Mouse (Mus musculus): ENCODE results near the gene Espn.

Espn gene

DNA sequence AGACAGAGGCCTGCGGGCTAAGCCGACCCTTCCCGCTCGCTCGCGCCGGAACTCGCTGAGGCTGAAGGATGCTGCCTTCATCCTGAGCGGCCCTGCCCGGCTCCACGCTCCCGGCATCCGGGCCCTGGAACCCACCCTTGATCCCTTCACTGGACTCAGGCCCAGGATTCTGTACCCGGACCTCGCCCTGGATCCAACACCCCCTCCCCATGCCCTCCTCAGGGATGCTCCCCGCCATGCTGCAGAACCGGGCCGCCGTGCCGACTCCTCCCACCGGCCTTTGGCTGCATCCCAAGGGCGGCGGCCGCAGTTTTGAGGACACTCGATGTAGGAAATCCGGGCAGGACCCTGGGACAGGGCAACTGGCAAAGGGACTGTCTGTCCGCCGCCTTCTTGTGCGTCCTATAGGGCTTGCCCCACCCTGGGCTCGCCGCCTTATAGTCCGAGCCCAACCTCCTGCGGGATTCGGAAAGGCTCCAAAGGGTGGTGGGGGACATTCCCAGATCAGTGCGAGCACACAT, 26.2 kb upstream of the Espn start:
- DNase-seq (ENCODE audit: low read depth) = no peak

DNA sequence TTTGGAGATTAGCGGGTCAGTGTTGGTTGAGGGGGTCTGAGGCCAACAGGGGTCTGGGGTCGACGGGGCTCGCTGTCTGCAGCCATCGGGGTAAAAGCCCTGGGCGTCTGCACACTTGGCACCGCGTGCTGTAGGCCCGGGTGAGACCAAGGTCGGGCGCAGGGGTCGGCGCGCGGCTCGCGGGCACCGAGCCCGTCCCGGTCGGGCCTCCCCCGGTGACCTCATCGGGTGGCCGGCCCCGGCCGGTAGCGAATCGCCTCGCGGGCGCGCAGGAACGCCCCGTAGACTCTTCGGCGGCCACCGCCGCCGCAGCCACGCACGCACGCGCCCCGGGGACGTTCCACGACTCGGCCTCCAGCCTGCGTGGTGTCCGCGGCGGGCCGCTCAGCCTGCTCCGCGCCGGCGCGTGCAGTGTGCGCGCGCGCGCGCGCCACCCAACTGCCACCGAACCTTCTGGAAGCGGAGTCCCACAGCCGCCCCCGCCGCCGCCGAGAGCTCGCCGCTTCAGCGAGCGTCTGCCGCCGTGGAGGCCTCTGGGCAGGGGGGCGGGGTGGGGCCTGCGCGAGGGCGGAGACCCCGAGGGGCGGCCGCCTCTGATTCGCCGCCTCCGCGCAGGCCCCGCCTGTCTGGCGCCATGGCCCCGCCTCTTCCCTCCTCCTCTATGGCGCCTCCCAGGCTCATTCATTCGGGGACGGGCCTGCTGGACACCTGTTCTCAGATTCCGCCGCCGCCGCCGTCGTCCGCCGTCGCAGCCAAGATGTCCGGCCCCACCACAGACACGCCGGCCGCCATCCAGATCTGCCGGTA, 25.6 kb upstream of the Espn start, which contains the start of gene Acot7:
Gene Acot7, plus strand, starts transcription at position 598 of the 807 bp plus-strand sequence.
- DNase-seq (ENCODE audit: low read depth) = peak; percentile 81

GRCm38 (mm10) chr4:152177174-152177536, 25.0 kb upstream of the Espn start:
- no peak for DNase-seq (ENCODE audit: low read depth)

GRCm38 (mm10) chr4:152176638-152177037, 24.5 kb upstream of the Espn start:
- no peak for DNase-seq (ENCODE audit: low read depth)

DNA sequence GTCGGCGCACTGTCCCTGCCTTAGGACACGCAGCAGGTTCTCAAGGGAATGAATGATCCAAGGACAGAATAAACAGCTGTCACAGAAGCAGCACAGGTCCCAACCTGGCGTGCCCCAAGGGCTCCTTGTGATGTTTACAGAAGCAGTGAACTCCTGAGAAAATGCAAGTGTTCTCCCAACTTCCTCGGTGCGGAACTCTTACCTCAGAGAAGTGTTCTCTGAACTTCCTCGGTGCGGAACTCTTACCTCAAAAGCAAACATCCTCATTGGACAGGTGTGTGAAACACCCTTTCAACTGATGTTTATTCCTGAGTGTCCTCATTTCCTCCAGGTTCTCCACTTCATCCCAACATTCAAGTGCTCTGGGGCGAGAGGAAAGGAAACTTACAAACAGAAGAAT, 21.8 kb upstream of the Espn start:
- DNase-seq (ENCODE audit: low read depth) = no peak

- peak; percentile 67 for DNase-seq (ENCODE audit: low read depth)
Measured at GRCm38 (mm10) chr4:152173041-152173440, 20.9 kb upstream of the Espn start.

DNA sequence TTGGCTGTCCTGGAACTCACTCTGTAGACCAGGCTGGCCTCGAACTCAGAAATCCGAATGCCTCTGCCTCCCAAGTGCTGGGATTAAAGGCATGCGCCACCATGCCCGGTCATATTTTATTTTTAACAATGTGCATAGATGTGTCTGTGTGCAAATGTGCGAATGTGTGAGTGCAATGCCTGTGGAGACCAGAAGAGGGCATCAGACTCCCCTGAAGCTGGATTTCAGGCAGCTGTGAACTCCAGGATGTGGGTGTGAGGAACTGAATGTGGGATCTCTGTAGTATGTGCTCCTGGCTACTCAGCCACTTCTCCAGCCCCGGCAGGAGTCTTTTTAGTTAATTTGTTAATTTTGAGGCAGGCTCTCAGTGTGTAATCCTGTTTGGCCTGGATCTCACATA, 19.4 kb upstream of the Espn start:
- DNase-seq (ENCODE audit: low read depth) = no peak

GRCm38 (mm10) chr4:152170286-152170685, 18.1 kb upstream of the Espn start:
- DNase-seq (ENCODE audit: low read depth) = no peak

DNA sequence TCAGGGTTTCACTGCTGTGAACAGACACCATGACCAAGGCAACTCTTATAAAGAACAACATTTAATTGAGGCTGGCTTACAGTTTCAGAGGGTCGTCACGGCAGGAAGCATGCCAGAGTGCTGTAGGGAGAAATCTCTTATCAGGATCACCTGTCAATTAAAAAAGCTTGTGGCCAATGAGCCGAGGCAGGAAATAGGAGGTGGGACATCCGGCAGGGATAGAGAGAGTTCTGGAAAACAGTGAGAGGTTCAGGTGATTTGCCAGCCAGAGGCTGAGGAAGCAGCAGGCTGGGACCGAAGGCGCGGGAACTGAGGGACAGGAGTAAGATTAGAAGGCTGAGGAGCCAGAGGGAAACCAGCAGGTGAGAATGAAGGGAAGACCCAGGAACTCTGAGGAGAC, 16.9 kb upstream of the Espn start:
- DNase-seq (ENCODE audit: low read depth) = no peak

- DNase-seq (ENCODE audit: low read depth) = no peak
Measured at GRCm38 (mm10) chr4:152168052-152168451, 15.9 kb upstream of the Espn start.

DNA sequence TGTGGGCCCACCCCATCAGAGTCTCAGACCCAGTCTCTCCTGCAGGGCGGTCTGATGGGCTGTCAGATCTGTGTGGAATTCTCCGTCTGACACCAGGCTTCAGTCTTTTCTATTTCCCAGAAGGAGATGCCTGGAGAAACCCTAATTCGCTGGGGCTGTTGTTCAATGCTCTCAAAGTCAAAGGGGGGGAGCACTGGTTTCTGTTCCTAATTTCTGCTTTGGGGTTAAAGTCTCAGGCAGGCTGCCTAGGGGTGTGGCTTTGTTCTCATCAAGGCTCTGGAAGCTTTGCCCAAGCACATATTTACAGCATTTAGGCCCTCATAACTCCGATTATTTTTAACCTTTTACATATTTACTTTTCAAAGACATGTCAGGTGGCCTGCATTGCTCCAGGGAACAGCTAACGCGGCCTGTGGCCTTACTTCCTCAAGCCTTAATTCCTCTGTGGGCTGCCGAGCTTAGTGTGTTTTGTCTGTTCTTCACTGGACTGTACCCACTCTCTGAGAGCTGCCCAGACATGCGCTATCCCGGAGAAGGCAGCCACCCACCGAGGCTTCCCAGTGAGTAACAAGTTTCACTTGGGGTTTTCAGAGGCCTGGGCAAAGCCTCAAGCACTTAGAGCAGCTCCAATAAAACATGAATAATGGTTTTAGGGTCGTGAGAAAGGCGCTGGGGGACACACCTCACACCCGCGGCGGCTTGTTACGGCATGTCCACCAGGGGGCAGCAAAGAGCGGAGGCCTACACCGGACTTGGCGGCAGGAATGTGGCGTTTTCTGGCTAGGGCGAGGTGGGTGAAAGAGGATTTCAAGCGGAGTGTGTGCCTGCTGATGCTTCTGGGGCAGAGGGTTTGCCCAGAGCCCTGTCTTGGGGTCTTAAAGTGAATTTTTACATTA, 13.1 kb upstream of the Espn start:
- no peak for DNase-seq (ENCODE audit: low read depth)

GRCm38 (mm10) chr4:152162748-152163147, 10.6 kb upstream of the Espn start:
- no peak for DNase-seq (ENCODE audit: low read depth)

- no peak for DNase-seq (ENCODE audit: low read depth)
Measured at GRCm38 (mm10) chr4:152161601-152162000, 9.4 kb upstream of the Espn start.

GRCm38 (mm10) chr4:152160748-152161147, 8.6 kb upstream of the Espn start:
- DNase-seq (ENCODE audit: low read depth) = no peak

GRCm38 (mm10) chr4:152159285-152159678, 7.1 kb upstream of the Espn start:
- DNase-seq (ENCODE audit: low read depth) = no peak

DNA sequence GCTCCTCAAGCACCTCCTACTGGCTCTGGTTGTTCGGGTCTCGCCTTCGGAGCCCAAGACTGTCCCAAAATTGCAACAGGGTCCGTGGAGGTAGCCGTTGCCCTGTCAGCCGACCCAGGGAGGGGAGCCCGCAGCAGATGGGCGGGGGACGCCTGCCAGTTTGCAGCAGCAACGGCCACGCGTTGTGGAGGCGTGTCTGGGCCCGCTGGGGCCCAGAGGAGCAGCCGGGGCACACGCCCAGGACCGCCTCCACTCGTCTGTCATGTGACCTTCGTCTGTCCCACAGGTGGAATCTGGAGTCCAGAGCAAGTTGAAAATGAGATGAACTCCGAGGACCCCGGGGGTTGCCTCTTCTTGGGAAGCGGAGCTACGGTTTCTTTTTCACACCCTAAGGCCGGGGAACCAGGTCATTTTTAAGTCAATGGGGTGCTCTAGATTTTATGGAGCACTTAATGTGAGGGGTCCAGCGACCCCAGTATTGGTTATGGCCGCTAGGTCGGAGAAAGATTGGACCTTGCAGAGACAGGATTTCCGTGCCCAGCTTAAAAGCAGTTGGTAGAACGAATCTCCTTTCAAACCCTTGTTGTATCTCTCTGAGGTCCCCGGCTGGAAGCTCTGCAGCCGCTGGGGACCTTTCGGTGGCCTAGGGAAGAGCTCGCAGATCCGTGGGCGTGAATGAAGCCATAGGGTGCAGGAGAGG, 6.6 kb upstream of the Espn start, which contains the start of gene Hes2:
Gene Hes2, plus strand, starts transcription at position 283 of the 700 bp plus-strand sequence.
- DNase-seq (ENCODE audit: low read depth) = no peak

DNA sequence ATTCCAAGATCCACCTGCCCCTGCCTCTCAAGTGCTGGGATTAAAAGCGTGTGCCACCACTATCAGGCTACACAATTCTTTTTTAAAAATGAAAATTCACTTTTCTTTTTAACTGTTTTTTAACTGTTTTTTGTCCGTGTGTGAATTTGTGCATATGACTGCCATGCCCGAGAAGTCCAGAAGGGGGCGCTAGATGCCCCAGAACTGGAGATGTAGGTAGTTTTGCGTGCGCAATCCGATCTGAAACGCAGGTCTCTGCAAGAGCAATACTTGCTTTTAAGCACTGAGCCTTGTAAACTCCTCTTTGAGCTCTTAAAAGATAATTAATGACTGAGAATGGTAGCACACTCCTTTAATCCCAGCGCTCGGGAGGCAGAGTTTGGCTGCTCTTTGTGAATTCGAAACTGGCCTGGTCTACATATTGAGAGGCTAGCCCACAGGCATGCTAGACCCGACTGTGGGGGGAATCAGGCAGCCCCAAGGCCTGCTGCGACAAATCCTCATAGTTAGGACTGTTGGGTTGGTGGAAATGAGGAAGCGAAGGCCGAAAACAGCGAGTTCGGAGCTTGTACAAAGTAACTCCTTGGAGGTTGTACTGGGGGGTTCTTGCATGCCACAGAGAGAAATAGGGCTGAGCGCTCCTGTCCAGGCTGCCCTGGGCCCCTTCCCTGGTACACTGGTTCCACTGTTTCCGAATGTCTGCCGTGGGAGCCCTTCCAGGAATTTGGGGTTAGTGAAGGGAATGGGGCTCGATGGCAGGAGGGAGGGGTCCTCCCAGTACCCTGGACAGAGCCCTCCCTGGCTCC, 5.8 kb upstream of the Espn start:
- peak; percentile 65 for DNase-seq (ENCODE audit: low read depth)

GRCm38 (mm10) chr4:152155019-152155418, 2.8 kb upstream of the Espn start:
- no peak for DNase-seq (ENCODE audit: low read depth)

- peak; percentile 77 for DNase-seq (ENCODE audit: low read depth)
Measured at GRCm38 (mm10) chr4:152153771-152154177, 1.6 kb upstream of the Espn start.

DNA sequence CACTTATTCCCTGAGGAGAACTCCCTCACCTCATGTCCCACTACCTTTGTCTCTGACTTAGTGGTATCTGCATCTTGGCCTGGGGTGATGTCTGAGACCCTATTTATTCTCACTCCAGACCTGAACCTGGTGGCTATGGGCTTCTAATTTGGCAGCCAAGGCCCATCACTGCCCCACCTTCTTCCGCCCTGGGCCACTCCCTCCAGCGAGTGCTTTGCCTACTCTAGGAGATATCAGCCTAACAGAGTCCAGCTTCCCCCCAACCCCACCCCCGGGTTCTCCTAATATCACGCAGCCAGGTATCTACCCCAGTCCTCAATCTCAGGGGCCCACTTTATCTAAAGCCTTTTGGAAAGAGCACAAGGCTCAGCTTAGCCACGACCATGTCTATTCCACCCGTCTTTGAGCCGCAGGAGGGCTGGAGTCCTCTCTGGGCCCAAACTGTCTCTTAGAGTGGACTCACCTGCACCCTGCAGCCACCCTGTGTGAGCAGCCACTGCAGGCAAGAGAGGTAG, 663 bp downstream of the Espn start:
- DNase-seq (ENCODE audit: low read depth) = no peak

DNA sequence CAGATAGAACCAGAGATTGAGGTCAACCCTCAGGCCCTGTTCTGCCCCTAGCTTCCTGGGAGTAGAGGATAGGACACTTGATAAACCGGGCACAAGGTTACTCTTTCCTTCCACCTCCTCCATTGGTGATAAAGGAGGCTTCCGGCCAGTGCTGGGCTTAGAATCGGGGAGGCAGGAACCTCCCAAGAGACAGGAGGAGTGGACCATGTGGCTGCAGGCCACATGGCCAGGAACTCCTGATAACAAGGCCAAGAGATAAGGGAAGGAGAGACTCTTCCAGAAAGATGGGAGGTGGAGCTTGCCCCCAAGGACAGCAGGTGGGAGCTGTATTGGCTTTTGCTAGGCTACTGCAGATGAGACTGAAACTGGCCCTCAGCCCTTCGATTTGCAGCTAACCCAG, 1.6 kb downstream of the Espn start:
- DNase-seq (ENCODE audit: low read depth) = no peak
